Mouse (Mus musculus) adrenal gland, postnatal 25 days (tissue): ENCODE results near the gene Ahdc1. TPM values are rescaled to one million over a fixed set of nuclear protein-coding genes. Genes with fewer than 3 reads are reported as not detected.
"Not testable (repeated sequence)": the region's sequence is repeated elsewhere in the genome, so short reads cannot be mapped to it uniquely, and the experiment has no call there.

Experiments used
- DNase-seq: peaks from one replicate; pipeline ENCODE4 v3.0.0; 2021; ENCODE audit warnings: mixed read lengths
- total RNA-seq: library from RNA; stranded (reverse); gene quantifications from 2 replicates; pipeline ENCODE4 v1.2.3, GENCODE M21; 2021

The Ahdc1 gene
- total RNA-seq, 1 experiment from 2014 or later, result 91.4 TPM

DNA sequence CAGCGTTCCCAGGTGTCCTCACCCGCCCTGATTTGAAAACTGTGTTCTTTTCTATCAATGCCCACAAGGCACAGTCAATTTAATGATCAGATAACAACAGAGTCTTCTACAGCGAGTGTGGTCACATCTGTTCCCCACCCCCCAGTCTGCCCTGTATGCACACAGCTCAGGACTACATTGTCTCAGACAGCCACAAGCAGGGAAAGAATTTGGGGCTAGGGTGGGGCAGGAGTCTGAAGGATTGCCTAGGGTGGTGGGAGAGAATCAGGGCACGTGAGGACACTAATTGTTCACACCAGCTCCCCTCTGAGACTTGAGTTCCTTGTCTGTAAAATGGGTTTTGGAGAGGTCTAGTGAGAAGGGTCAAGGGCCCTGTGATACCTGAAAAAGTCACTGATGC lies 17.5 kb upstream of the Ahdc1 start:
- DNase-seq, result no peak

DNA sequence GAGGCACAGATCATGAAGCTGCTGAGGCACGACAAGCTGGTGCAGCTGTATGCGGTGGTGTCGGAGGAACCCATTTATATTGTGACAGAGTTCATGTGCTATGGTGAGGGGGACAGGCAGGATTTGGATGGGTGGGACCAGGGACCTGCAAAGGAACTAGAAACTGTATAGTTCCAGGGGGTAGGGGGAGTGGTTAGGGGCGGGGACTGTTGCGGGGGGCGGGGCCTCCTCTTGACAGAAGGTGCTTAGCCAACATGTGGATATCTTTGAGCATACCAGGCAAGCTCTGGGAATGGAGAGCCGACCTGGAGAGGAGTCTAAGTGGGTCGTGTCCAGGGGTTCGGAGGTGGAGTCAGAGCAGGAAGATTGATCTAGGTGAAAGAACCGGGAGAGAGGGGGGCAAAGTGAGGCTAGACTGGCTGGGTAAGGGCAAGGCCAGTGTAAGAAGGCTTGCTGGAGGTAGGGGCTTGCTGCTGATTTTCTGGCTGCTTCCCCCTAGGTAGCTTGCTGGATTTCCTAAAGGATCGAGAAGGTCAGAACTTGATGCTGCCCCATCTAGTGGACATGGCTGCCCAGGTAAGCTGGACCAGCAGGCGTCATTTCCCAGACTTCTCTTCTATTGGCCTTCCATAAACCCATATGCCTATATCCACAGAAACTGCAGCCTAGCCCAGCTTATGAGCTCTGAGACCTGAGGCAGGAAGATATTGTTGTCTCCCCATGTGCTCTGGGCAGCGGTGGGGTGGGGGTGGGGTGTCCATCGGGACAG lies 13.4 kb upstream of the Ahdc1 start:
- DNase-seq, result no peak

DNA sequence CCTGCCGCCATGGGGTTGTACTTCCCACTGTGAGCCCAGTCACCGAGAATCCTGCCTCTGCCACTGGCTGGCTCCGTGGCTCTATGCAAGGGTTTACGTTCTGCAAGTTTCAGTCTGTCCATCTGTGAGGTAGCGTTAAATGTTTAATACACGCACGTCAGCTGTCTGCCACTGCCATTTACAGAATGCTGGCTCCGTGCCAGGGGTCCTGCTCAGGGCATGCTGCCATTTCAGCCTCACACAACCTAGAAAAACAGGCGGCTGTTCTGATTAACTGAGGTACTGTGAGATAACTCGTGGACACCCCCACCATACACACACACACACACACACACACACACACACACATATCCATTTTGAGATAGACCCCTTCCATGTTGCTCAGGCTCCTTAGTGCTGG lies 8.2 kb upstream of the Ahdc1 start:
- DNase-seq, result no peak

DNA sequence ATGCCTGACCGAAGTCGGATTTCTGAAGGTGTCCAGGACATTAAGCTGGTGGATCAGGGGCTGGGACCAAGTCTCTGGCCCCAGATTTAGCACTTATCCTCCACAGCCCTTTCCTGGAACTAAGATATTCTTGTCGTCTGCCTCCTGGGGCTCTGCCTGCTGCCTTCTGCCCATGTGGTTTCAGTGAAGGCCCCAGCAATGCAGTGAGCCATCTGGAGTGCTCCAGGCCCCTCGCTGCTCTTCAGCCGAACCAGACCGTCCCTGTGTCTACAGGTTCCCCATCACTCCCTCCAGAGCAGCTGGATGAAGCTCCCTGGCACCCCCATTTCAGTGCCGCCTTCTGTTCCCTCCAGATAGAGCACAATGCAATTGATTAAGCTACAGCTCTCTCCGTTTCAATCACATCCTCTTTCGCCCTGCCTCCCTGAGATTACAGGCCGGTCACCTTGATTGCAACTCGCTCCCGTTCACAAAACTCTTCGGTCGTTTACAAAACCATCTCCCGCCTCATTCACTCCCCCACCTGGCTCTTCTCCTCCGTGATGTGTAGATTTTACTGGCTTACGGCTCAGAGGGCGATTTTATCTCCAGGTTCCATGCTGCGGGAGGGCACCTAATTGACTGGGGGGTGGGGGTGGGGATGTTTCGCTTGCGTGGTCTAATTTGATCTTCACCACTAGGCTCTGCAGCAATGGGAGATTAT lies 7.6 kb upstream of the Ahdc1 start:
- no peak for DNase-seq

DNA sequence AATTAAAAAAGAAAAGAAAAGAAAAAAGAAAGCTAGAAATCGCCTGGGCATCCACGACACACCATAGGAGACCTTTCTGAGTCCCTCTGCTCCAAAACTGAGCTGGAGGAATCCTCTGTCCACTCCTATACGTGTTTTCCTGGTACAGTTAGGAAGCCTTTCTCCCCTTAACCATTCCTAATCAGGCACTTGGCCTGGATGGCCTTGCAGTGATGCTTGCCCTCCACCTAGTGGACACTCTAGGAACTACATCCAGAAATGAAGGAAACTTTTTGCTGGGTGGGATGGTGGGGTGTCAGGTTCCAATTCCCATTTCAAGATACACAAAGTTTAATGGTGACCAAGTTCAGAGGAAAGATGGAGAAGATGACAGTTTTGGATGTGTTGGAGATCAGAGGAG lies 5.8 kb upstream of the Ahdc1 start:
- peak; percentile 49 for DNase-seq

DNA sequence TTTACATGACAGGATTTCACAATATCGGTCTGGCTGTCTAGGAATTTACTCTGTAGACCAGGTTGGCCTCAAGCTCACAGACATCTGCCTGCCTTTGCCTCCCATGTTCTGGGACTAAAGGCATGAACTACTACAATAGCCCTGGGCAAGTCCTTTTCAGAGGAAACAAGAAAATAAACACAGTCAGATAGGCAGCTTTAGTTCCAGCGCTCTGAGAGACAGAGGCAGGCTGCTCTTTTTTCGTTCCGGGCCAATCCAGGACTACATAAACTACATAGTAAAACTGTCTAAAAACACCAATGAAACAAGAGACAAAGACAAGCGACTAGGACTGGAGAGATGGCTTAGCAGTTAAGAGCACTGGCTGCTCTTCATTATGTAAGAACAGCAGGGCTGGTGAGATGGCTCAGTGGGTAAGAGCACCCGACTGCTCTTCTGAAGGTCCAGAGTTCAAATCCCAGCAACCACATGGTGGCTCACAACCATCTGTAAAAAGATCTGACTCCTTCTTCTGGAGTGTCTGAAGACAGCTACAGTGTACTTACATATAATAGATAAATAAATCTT lies 5.1 kb upstream of the Ahdc1 start:
- not testable (repeated sequence) for DNase-seq

DNA sequence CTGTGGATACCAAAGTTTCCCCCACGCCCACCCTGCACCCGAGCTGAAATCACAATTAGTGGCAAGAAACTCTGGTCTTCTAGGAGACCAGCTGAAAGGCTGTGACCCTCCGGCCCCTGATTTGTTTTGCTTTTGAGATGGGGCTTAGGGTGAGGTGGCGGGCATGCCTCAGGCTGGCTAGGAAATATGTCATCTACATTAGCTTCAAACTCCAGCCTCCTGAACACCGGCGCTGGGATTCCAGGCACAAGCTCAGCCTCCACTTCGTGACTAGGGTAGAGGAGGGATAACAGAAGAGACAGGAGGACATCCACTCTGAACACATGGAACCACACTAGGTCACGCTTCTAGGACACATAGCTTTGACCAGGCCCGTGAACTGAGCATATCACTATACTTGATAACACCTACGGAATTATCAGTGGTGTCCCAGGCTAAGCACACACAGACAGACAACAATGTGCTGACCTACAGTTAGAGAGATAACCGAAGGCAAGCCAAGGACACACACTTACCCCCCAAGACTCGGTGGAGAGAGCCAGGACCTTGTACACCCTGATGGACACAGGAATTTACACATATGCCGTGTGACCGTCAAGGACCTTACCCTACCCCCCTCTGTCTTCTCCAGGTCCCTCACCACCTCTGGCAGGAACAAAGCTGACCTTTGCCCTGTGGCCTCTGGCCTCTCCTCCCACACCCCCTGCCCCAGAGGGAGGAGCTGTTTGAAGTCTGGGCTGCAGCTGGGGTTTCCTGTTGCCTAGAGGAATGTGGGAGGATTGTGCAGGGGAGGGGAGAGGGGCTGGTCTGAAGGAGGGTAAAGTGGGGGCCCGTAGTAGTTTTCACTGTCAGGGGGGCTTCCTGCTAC lies 3.3 kb upstream of the Ahdc1 start:
- DNase-seq, result no peak

DNA sequence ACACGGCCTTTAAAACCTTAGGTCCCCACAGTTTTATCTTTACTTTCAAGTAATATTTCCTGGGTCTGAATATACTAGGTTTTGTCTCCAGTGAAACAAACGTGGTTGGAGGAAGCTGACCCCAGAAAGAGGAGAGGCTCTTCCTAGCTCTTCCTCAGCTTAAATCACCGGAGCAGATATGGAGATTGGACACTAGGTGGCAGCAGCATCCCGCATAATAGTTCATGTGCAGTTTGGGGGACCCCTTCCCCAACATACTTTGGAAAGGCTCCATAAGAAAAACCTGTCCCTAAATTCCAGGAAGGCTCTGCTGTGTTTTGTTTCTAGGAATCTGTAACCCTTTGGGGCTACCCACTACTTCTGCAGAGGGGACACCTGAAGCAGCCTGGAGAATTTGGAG lies 1.9 kb upstream of the Ahdc1 start:
- peak; percentile 68 for DNase-seq

DNA sequence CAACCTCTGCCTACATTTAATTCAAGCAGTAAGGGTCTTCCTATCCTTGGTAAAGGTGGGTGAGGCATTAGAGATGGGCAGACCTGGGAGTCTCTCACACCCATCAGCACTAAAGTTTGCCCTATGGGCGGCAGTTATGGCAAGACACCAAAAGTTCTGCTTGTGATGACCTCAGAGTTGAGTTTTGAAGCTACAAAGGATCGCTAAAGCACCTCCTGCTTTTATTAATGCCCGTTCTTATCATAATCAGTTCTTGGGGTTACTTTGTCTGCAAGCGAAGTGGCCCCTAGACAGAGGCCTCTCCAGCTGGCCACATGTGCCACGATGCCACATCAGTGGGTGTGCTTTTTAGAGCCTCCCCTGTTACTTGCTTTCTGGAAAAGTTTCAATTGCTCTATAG lies 1.4 kb upstream of the Ahdc1 start:
- DNase-seq, result no peak

DNA sequence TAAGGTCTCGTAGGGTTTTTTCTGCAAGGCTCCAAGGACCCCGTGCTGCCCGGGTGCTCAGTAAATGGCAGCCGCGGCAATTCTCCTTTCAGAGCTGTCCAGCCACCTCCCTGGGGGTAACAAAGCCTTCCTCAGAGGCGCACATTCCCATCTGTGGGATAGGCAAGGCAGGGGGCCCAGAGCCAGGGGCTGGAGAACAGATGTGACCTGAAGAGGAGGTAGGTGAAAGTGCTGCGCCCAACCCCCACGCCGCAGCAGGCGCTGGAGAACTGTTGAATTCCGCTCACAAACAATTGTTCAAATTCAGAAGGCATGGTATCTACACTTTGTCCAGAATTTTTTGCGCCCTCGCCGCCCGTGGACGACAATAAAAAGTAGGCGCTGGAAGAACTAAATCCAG lies 449 bp upstream of the Ahdc1 start:
- DNase-seq, result no peak

DNA sequence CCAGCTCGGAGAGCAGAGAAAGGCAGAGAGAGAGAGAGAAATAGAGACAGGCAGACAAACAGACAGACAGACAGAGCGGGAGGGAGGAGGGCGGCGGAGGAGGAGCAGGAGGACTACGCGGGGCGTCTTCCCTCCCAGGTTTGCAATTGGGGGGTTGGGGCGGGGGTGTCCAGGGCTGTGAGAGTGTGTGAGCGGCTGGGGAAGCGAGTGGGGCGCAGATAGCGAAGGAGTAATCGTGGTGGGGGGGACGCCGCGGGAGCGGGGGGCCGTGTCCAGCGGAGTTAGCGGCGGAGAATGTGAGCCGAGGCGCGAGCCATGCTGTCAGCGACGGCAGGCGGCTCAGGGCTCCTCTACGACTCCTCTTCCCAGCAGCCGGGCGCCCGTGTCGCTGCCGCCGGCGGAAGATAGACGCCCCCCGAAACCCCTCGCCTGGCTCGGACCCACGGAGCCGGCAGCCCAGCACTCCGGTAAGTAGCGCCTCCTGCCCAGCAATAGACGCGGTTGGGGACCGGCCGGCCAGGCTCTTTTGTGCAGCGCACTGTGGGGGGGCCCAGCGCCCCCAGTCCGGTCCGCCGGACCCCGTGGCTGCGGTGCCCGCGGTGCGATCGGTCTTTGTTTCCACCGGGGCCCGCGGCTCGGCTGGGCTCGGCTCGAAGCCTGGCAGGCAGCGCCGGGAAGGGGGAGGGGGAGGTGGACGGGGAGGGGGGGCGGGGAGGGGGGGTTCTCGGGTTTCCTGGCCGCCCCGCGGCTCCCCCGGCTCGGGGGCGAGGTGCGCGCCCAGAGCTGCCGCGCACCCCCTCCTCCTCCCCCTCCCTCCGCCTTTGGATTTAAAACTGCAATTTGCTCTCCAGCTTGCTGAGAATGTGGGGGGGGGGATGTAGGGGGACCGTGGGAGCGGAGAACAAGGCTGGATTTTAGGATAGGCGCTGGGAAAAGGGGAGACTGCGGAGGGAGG lies 1.0 kb downstream of the Ahdc1 start:
- DNase-seq, result peak; percentile 71

DNA sequence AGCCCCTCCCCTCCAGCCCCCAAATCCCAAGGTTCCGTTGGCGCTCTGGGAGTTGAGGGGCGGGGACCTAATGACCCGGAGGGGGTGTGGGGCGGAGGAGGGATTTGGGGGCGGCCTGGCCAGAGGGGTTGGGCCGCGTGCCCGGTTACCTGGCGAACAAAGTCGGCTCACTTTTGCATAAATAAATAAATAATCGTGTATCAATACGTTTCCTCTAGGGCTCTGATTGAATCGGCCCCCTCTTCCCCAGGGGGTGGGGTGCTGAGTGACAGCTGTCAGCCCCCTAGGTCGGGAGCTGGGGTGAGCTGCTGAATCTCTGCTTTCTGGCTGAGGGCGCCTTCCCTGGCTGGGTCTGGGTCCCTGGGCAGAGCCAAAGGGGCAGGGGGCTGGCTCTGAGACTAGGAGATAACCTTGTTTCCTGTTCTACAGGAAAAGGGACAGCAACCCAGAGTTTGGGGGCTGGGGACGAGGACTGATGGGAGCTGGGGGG lies 1.8 kb downstream of the Ahdc1 start:
- DNase-seq, result peak; percentile 61

DNA sequence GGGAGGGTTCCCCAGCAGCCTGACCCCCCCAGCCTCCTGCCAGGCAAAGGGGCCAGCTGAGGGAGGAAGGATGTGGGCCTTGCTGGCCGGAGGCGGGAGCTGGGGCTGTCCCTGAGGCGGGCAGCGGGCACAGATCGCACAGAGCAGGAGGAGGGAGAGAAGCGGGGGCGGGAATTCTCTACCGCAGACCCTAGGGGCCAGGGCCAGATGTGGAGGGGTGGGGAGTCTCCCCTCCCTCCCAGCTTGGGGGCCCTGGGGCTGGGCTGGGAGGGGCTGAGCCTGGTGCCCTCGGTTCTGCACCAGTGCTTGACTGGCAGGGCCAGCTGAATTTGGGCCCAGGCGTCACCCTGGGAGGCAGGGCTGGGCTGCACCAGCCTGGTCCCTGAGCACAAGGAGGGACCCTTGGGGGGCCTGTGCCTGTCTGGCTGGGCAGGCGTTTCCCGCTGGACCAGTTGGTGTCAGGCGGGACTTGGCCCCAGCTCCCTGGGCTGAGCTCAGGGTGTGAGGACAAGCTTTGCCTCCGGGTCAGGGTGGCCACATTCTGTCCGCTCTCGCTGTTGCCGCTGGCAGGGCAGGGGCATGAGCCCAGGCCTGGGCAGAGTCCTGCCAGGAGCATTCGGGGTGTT lies 2.3 kb downstream of the Ahdc1 start:
- DNase-seq, result peak; percentile 64

DNA sequence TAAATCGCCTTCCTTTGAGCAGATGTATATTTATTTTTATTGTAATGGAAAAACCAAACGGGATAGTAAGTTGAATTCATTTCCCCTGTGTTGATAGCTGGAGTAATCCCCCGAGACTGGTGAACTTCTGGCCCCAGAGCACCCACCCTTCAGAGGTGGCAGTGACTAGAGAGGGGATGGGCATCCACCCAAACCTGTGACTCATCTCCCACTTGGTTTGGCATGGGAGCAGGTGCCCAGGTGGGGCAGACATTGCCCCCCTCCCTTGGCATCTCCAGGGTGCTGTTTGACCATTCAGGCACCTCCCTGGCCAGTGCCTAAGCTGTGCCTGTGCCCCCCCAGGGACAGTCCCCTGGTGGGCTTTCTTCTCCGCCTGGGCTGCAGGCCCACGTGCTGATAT lies 3.0 kb downstream of the Ahdc1 start:
- DNase-seq, result peak; percentile 54

DNA sequence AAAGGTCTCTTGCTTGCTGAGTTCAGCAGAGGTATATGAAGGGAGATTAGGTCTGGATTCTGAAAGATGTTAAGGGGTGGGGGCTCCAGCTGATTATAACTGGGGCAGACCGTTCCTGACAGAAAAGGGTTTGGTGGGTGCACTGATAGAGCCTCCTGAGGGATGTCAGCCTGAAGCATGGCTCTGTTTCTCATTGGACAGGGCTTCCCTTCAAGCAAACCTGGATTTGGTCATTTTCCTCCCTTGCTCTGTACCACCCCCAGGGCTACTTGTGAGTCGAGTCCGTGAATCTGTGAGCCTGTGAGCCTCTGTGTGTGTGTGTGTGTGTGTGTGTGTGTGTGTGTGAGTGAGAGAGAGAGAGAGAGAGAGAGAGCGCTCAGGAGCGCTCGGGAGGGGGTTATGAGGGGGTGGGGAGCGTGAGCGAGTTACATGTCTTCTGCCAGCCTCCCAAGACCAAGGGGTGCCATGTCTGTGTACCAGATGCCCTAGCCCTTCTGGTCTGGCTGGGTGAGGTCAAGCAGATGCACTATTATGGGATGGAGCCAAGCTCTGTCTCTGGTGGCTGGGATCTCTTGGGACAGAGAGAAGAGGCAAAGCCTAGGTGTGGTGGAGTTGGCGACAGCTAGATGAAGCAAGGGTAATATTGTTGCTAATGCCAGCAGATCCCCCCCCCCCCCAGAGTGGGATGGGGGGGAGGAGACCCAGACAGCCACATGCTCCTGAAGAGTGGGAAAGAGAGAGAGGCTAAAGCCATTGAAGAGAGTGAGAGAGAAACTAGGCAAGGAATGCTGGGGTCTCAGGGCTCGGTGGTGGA lies 4.0 kb downstream of the Ahdc1 start:
- no peak for DNase-seq

DNA sequence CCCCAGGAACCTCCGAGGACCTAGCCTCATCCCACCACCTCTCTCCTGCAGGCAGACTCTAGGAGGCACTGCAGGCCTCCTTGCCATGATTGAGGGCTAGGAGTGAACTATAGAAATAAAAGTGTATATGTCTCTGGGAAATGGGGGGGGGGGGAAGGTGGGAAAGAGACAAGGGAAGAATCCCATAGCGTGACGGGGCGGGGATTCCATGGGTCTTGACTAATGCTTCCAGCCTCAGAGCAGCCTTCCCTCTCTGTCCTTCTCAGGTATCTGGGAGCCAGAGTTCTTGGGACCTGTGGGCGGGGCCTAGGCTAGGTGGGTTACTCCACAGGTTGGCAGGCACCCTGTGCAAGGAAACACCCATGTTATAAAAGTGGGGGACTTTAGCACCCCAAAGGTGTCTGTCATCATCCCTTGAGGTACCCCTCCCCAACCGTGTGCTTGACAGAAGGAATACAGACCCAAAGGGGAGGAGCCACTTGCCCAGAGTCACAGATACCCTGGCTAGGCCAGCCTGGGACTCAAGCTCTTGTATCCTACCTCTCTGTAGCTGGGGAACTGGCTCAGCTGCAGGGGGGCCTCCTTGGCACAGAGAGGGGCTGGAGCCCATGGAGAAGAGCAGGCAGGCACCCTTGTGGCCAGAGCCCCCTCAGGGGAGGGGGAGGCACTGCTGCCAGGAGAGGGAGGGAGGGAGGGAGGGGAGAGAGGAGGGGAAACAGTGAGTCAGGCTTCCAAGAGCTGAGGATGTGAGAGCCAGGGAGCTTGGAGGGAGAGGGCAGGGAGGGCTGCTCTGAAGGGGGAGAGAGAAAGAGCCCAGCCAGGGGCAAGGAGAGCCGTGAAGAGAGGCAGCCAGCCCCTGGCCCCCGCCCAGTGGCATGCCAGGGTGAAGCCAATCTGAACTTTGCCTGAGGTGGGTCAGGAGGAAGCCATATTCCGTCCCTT lies 4.9 kb downstream of the Ahdc1 start:
- no peak for DNase-seq

DNA sequence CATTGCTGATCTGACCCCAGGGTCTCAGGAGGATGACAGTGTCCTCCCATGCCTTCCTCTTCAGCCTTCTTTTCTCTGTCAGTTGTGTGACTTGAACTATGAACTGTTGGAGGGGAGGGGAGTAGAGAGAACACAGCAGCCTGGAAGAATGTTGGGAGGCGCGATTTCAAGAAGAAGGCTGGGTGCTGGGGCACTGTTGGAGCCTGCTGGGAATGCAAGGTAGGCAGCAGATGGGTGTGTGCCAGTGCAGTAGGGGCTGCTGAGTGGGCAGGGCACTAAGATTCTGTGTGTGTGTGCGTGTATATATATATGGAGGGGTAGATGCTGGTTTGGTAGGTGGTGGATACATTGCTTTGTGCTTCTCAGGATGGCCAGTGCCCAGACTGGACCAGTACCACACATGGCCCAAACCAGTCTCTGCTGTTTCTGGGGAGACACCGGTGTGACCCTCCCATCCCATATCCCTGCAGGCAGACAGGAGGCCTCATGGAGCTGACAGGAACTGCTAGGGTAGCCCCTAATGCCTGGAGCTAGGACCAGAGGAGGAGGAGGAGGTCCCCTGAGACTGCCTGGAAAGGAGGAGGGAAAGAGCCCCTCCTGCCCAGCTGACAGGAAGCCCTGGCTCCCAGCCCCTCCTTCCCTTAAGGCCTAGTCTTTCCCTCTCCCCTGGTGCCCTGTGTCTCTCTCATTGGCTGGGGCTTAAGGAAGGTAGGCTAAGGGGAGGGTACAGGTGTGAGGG lies 5.8 kb downstream of the Ahdc1 start:
- DNase-seq, result no peak
